Mouse (Mus musculus): ENCODE results near the gene Rab6b. TPM values are rescaled to one million over a fixed set of nuclear protein-coding genes. Genes with fewer than 3 reads are reported as not detected.
A peak's percentile ranks its signal among the peaks of the same experiment; 100 is the strongest.

Rab6b gene
- total and polyA plus RNA-seq, 3 experiments: 0.04 to 0.19 TPM; not detected in 1

DNA sequence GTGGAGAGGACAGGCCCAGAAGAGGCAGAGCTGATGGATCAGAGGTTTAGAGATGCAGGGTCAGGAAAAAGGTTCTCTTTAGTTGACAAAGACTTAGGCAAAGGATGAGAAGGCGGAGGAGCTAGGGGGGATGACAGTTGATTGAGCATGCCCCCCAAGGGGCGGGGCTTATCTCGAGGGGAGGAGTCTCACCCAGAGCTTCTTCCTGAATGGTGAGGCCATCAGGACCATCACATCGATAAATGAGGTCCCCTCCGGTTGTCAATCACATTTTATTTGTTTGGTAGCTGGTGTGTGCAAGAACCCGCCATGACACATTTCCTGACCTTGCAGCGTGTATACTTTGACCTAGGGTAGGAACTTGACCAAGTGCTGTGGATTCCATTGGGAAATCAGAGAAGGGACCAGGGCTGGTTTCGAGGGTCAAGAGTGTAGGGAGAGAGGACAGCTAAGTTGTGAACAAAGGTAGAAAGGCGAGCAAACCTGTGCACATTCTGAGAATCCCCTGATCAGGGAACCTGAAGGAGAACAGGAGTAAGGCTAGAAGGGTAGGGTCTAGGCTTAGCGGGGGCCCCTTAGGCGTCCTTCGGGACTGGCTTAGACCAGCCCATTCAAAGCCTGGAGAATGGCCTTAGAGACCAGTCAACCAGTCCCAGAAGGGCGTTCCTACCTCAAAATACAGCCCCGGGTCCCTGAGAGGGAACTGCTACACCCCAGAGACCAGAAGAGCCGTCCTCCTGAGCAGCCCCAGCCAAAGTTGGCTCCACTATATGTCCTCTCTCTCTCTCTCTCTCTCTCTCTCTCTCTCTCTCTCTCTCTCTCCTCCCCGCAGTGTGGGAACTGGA lies 20.3 kb upstream of the Rab6b start:
- in situ Hi-C loops (cut with MboI; ENCODE audit: low pct_ligation_motif_present, low pct_unique_long_range_greater_than_20kb, low sequenced_read_pairs): loop anchor here (5.0 kb wide), 1 partner anchor 86 kb away; no protein-coding TSS in a partner anchor
- H3K9me3 ChIP-seq (replicated peaks; ENCODE audit: low read length): no peaks in the 10 kb centered on the region
- H3K79me2 ChIP-seq (replicated peaks; ENCODE audit: control insufficient read depth, extremely low read depth, insufficient read depth, poor library complexity, severe bottlenecking): no peaks in the 10 kb centered on the region
- dilution Hi-C loops (cut with MboI; ENCODE audit: extremely low pct_ligation_motif_present, extremely low pct_unique_long_range_greater_than_20kb, low sequenced_read_pairs): no loop called here
- H3K27me3 ChIP-seq (replicated peaks): peaks cover 48% of the 10 kb centered on the region
- H3K4me3 ChIP-seq (replicated peaks in 1 of 3; ENCODE audit: low read depth in 2 of 3, low read length in 2 of 3, poor library complexity in 1 of 3): no peak overlapping the region
- no peak overlapping the region for H3K4me2 ChIP-seq (ENCODE audit: insufficient read depth, low read depth, poor library complexity, severe bottlenecking)
- no peak overlapping the region for H3K27ac ChIP-seq (ENCODE audit: insufficient read depth, low read depth)
- no peak overlapping the region for H3K9ac ChIP-seq (ENCODE audit: insufficient read depth, low read depth)
- peak; percentile 21 for DNase-seq (ENCODE audit: extremely low read depth)
- TF ChIP-seq ETS1 (conservative IDR thresholded peaks at IDR 0.05; ENCODE audit: low read depth, low read length): no peak
- no peak for TF ChIP-seq ZNF384 (IDR thresholded peaks at IDR 0.05; ENCODE audit: low read depth, low read length)
- no peak for TF ChIP-seq USF2 (conservative IDR thresholded peaks at IDR 0.05; ENCODE audit: low read depth, low read length)
- TF ChIP-seq ZC3H11A (IDR thresholded peaks at IDR 0.05; ENCODE audit: low read depth, low read length): no peak
- no peak for TF ChIP-seq POLR2AphosphoS2 (IDR thresholded peaks at IDR 0.05; ENCODE audit: low read depth, low read length)
- no peak for TF ChIP-seq EP300 (IDR thresholded peaks at IDR 0.05; ENCODE audit: low read length)
- TF ChIP-seq CHD1 (IDR thresholded peaks at IDR 0.05; ENCODE audit: low read depth, low read length): no peak
- no peak for TF ChIP-seq SIN3A (IDR thresholded peaks at IDR 0.05; ENCODE audit: low read length)
- TF ChIP-seq CHD2 (IDR thresholded peaks at IDR 0.05; ENCODE audit: low read length): no peak
- TF ChIP-seq TCF12 (IDR thresholded peaks at IDR 0.05; ENCODE audit: low read depth, low read length): no peak
- peaks cover 5 to 17% of the 10 kb centered on the region in 2 experiments for H3K4me1 ChIP-seq (ENCODE audit: control insufficient read depth in 1 of 2, insufficient read depth in 2 of 2)
- no peaks in the 10 kb centered on the region for H3K36me3 ChIP-seq (replicated peaks in 1 of 2; ENCODE audit: control insufficient read depth in 1 of 2, insufficient read depth in 1 of 2, low read length in 1 of 2)

DNA sequence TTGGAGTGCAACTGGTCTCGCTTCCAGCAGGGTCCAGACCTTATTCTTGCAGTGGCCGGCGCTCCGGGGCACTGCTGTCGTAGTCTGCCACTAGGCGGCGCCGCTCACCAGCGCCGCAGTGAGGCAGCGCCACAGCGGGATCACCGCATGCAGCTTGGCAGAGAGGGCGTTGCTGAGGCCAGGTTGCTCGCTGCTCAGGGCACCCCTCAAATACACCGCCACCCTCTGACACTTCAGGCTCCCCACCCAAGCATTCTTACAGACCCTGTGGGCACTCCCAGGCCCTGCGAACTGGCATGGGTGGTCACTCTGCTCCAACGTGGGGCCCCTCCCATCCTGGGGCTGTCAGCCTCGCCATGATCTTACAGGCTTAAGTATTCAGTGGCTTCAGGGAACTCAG lies 19.3 kb upstream of the Rab6b start:
- Histone ChIP-seq H3K4me2 (ENCODE audit: insufficient read depth, low read depth, poor library complexity, severe bottlenecking) (peak overlapping the region; percentile 79), H3K9ac (ENCODE audit: insufficient read depth, low read depth) (no peak overlapping the region), H3K27ac (ENCODE audit: insufficient read depth, low read depth) (no peak overlapping the region), H3K4me1 (ENCODE audit: control insufficient read depth in 1 of 2, insufficient read depth in 2 of 2) (peaks cover 5 to 17% of the 10 kb centered on the region in 2 experiments), H3K9me3 (replicated peaks; ENCODE audit: low read length) (no peaks in the 10 kb centered on the region), H3K27me3 (replicated peaks) (peaks cover 42% of the 10 kb centered on the region), H3K4me3 (replicated peaks in 1 of 3; ENCODE audit: low read depth in 2 of 3, low read length in 2 of 3, poor library complexity in 1 of 3) (peak overlapping the region in 1 of 3 experiments; percentile 45), H3K36me3 (replicated peaks in 1 of 2; ENCODE audit: control insufficient read depth in 1 of 2, insufficient read depth in 1 of 2, low read length in 1 of 2) (no peaks in the 10 kb centered on the region), H3K79me2 (replicated peaks; ENCODE audit: control insufficient read depth, extremely low read depth, insufficient read depth, poor library complexity, severe bottlenecking) (no peaks in the 10 kb centered on the region)
- in situ Hi-C loops (cut with MboI; ENCODE audit: low pct_ligation_motif_present, low pct_unique_long_range_greater_than_20kb, low sequenced_read_pairs): loop anchor here (5.0 kb wide), 1 partner anchor 85 kb away; no protein-coding TSS in a partner anchor
- peak; percentile 56; the same call in 1 of the 2 replicates for TF ChIP-seq MAX (IDR thresholded peaks at IDR 0.05; ENCODE audit: low read length)
- TF ChIP-seq SMC3 (IDR thresholded peaks at IDR 0.05; ENCODE audit: low read depth, low read length): peak; percentile 94
- TF ChIP-seq JUN (IDR thresholded peaks at IDR 0.05; ENCODE audit: insufficient read depth, low read depth, low read length): no peak
- TF ChIP-seq ZMIZ1 (IDR thresholded peaks at IDR 0.05; ENCODE audit: low read depth, low read length): no peak
- 0 out of 2 replicates have a peak, but pooled peaks have one; percentile 52 for TF ChIP-seq TCF12 (IDR thresholded peaks at IDR 0.05; ENCODE audit: low read depth, low read length)
- peak; percentile 43; the same call in 1 of the 2 replicates for TF ChIP-seq MXI1 (IDR thresholded peaks at IDR 0.05; ENCODE audit: low read depth, low read length)
- TF ChIP-seq ZC3H11A (IDR thresholded peaks at IDR 0.05; ENCODE audit: low read depth, low read length): peak; percentile 39; the same call in 1 of the 2 replicates
- 0 out of 2 replicates have a peak, but pooled peaks have one; percentile 43 for TF ChIP-seq SIN3A (IDR thresholded peaks at IDR 0.05; ENCODE audit: low read length)
- peak; percentile 54; the same call in 1 of the 2 replicates for TF ChIP-seq IRF4 (IDR thresholded peaks at IDR 0.05; ENCODE audit: low read depth, low read length)
- peak; percentile 87 for TF ChIP-seq RAD21 (IDR thresholded peaks at IDR 0.05; ENCODE audit: low read depth, low read length)
- no peak for TF ChIP-seq POLR2A (IDR thresholded peaks at IDR 0.05; ENCODE audit: low read depth, low read length)
- TF ChIP-seq CTCF (conservative IDR thresholded peaks at IDR 0.05 in 1 of 2, IDR thresholded peaks at IDR 0.05 in 1 of 2; ENCODE audit: low read depth in 2 of 2, low read length in 2 of 2): peak; percentile 76 to 99
- TF ChIP-seq ELF1 (IDR thresholded peaks at IDR 0.05; ENCODE audit: low read depth, low read length): 0 out of 2 replicates have a peak, but pooled peaks have one; percentile 29
- TF ChIP-seq NELFE (IDR thresholded peaks at IDR 0.05; ENCODE audit: low read depth, low read length): peak; percentile 50; the same call in 1 of the 2 replicates
- peak; percentile 65 for DNase-seq (ENCODE audit: extremely low read depth)
- dilution Hi-C loops (cut with MboI; ENCODE audit: extremely low pct_ligation_motif_present, extremely low pct_unique_long_range_greater_than_20kb, low sequenced_read_pairs): no loop called here

All from CH12.LX (cell line).